Mouse (Mus musculus): ENCODE data around the gene Rftn1.
"Not testable (repeated sequence)": the region's sequence is repeated elsewhere in the genome, so short reads cannot be mapped to it uniquely, and the experiment has no call there.

Rftn1 gene

GRCm38 (mm10) chr17:50206262-50206661, 15.8 kb upstream of the Rftn1 start:
- in situ Hi-C loops (cut with MboI; ENCODE audit: low pct_unique_long_range_greater_than_20kb in 1 of 2, low sequenced_read_pairs in 2 of 2, unreplicated experiment in 1 of 2), result not testable (repeated sequence)

DNA sequence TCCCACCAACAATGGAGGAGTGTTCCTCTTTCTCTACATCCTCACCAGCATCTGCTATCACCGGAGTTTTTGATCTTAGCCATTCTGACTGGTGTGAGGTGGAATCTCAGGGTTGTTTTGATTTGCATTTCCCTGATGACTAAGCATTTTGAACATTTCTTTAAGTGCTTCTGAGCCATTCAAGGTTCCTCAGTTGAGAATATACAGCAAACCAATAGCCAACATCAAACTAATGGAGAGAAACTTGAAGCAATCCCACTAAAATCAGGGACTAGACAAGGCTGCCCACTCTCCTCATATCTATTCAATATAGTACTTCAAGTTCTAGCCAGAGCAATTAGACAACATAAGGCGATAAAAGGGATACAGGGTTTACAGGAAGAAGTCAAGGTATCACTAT, 15.4 kb upstream of the Rftn1 start:
- in situ Hi-C loops (cut with MboI; ENCODE audit: low pct_unique_long_range_greater_than_20kb in 1 of 2, low sequenced_read_pairs in 2 of 2, unreplicated experiment in 1 of 2), result not testable (repeated sequence)

GRCm38 (mm10) chr17:50205152-50205782, 14.8 kb upstream of the Rftn1 start:
- in situ Hi-C loops (cut with MboI; ENCODE audit: low pct_unique_long_range_greater_than_20kb in 1 of 2, low sequenced_read_pairs in 2 of 2, unreplicated experiment in 1 of 2), result no loop called here

DNA sequence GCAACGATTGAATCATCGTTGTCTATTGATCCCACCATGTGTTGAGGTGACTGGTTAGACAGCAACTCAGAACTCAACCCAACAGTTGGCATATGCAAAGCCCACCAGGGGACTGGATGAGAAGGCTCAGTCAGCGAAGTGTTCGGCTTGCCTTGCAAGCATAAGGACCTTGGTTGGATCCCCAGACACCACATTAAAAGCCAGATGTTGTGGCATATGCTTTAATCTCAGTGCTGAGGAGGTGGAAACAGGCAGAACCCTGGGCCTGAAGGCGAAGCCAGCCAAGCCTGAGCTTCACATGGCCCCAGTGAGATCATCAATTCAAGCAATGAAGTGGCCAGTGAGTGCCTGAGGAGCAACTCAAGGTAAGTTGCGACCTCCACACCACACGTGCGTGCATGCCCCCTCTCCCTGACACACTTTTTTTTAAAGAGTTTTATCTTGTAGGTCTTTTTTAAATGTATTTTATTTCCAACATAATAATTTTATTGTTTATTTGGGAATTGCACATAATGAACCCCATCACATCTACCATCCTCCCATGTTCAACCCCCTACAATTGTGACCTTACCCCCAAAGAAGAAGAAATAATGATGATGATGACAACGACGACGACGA, 11.5 kb upstream of the Rftn1 start:
- in situ Hi-C loops (cut with MboI; ENCODE audit: low pct_unique_long_range_greater_than_20kb in 1 of 2, low sequenced_read_pairs in 2 of 2, unreplicated experiment in 1 of 2), result no loop called here

- in situ Hi-C loops (cut with MboI; ENCODE audit: low pct_unique_long_range_greater_than_20kb in 1 of 2, low sequenced_read_pairs in 2 of 2, unreplicated experiment in 1 of 2), result no loop called here
Measured at GRCm38 (mm10) chr17:50199075-50199850, 8.8 kb upstream of the Rftn1 start.

GRCm38 (mm10) chr17:50197572-50197971, 7.1 kb upstream of the Rftn1 start:
- in situ Hi-C loops (cut with MboI; ENCODE audit: low pct_unique_long_range_greater_than_20kb in 1 of 2, low sequenced_read_pairs in 2 of 2, unreplicated experiment in 1 of 2), result no loop called here

- in situ Hi-C loops (cut with MboI; ENCODE audit: low pct_unique_long_range_greater_than_20kb in 1 of 2, low sequenced_read_pairs in 2 of 2, unreplicated experiment in 1 of 2), result no loop called here
Measured at GRCm38 (mm10) chr17:50196005-50196672, 5.7 kb upstream of the Rftn1 start.

- in situ Hi-C loops (cut with MboI; ENCODE audit: low pct_unique_long_range_greater_than_20kb in 1 of 2, low sequenced_read_pairs in 2 of 2, unreplicated experiment in 1 of 2), result no loop called here
Measured at GRCm38 (mm10) chr17:50195399-50195798, 4.9 kb upstream of the Rftn1 start.

GRCm38 (mm10) chr17:50194541-50194940, 4.1 kb upstream of the Rftn1 start:
- in situ Hi-C loops (cut with MboI; ENCODE audit: low pct_unique_long_range_greater_than_20kb in 1 of 2, low sequenced_read_pairs in 2 of 2, unreplicated experiment in 1 of 2), result no loop called here

DNA sequence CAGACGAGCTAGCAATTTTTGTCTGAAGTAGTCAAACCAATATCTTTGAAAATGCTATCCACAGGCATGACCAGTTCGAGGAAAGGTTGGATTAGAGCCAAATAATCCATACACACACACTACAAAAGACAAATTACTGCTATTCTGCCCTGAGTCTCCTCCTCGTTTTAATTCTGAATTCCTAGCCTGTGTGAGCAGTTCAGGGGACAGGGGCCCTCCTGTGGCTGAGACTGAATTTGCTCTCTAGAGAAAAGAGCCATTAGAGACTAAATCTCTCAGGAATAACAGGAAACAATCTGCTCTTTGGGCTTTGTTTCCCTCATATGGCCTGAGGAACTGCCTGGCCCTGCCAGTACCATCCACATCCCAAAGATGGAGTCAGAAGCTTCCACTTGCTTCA, 3.2 kb upstream of the Rftn1 start:
- in situ Hi-C loops (cut with MboI; ENCODE audit: low pct_unique_long_range_greater_than_20kb in 1 of 2, low sequenced_read_pairs in 2 of 2, unreplicated experiment in 1 of 2), result no loop called here

- in situ Hi-C loops (cut with MboI; ENCODE audit: low pct_unique_long_range_greater_than_20kb in 1 of 2, low sequenced_read_pairs in 2 of 2, unreplicated experiment in 1 of 2), result no loop called here
Measured at GRCm38 (mm10) chr17:50192376-50192940, 2.0 kb upstream of the Rftn1 start.

GRCm38 (mm10) chr17:50191318-50191957, 964 bp upstream of the Rftn1 start:
- in situ Hi-C loops (cut with MboI; ENCODE audit: low pct_unique_long_range_greater_than_20kb in 1 of 2, low sequenced_read_pairs in 2 of 2, unreplicated experiment in 1 of 2), result no loop called here

DNA sequence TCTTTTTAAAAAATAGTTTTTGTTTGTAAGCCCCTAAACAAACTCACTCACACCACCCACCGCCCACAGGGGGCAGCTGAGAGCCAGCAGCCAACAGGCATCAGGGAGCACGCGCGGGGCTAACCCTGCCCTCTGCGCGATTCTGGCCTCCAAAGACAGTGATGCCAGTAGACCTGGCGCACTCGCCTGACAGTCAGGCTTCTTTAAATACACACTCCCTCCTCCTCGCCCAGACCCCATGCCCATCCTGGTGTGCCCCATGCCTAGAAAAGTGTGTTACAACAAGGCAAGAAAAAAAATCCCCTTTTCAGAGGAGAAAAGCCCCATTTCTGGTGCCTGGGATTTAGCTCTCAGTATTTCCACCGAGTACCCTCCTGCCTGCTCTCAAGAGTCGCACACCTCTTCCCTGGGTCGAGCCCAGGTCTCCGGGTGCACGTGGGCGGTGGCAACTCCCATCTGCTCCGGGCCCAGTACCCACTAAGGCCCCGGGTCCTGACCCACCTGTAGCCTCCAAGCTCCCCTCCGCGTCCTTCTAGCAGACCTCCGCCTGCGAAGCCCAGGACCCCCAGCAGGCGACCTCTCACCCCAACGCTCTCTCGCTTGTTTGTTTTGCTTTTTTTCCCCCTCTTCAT, 977 bp downstream of the Rftn1 start:
- in situ Hi-C loops (cut with MboI; ENCODE audit: low pct_unique_long_range_greater_than_20kb in 1 of 2, low sequenced_read_pairs in 2 of 2, unreplicated experiment in 1 of 2), result no loop called here

GRCm38 (mm10) chr17:50188662-50189345, 1.7 kb downstream of the Rftn1 start:
- in situ Hi-C loops (cut with MboI; ENCODE audit: low pct_unique_long_range_greater_than_20kb in 1 of 2, low sequenced_read_pairs in 2 of 2, unreplicated experiment in 1 of 2), result no loop called here

GRCm38 (mm10) chr17:50185616-50186015, 4.9 kb downstream of the Rftn1 start:
- in situ Hi-C loops (cut with MboI; ENCODE audit: low pct_unique_long_range_greater_than_20kb in 1 of 2, low sequenced_read_pairs in 2 of 2, unreplicated experiment in 1 of 2), result no loop called here

GRCm38 (mm10) chr17:50185083-50185482, 5.4 kb downstream of the Rftn1 start:
- in situ Hi-C loops (cut with MboI; ENCODE audit: low pct_unique_long_range_greater_than_20kb in 1 of 2, low sequenced_read_pairs in 2 of 2, unreplicated experiment in 1 of 2), result no loop called here

DNA sequence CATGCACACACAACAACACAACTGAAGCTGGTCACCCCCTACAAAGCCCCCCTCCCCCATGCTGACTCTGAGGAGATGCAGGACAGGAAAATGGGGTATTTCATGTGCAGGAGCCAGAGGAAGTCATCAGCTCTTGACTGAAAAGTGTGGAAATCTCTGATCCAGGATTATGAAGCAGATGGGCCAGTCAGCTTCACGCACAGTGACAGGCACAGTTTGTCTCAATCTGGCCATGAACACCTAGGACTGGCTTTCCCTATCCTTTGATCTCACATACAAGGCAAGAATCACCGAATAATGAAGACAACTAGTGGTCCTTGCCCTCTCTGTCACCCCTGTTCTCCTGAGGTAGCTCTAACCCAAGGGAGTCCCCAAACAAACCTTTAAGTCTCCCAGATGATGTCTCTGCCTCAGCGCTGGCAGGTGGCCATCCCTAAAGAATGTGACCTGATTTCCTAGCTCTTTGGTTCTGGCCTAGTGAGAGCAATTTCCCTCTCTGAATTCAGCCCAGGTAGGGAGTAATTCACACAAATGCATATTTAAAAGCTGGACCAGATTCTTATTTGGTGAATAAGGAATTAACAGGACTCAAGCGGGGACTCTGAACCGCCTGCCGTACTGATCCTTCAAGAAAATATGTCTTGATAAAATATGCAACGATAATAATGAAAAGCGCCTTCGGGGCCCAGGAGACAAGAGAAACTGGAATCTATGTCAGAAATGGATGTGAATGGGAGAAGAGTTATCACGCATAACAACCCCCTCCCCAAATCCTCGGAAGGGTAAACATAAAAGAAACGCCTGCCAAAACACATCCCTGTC, 6.0 kb downstream of the Rftn1 start:
- in situ Hi-C loops (cut with MboI; ENCODE audit: low pct_unique_long_range_greater_than_20kb in 1 of 2, low sequenced_read_pairs in 2 of 2, unreplicated experiment in 1 of 2), result no loop called here

All from mouse embryonic stem cell (cell line).